Mouse (Mus musculus) heart, embryonic 16.5 days (tissue): ENCODE results near the gene Tln1. TPM values are rescaled to one million over a fixed set of nuclear protein-coding genes. Genes with fewer than 3 reads are reported as not detected.
"Not testable (repeated sequence)": the region's sequence is repeated elsewhere in the genome, so short reads cannot be mapped to it uniquely, and the experiment has no call there.

ENCODE experiments used
- ATAC-seq: fragments of 200-750 bp; cut with Nextera tagmentation; replicated peaks from 2 replicates; pipeline ENCODE4 v1.8.0; 2017; ENCODE audit warnings: moderate number of reproducible peaks; ENCODE audit not compliant: insufficient read depth, low FRiP score; ENCODE audit errors: extremely low read depth
- H3K27ac ChIP-seq: fragments of 300-500 bp; sonication (generic); 2 replicates; pipeline ENCODE4 v1.5.1; 2014; ENCODE audit warnings: mild to moderate bottlenecking, low read length, control low read depth, moderate library complexity
- H3K27me3 ChIP-seq: fragments of 300-500 bp; sonication (generic); 2 replicates; pipeline ENCODE4 v1.6.1; 2014; ENCODE audit warnings: low read length, mixed read lengths; ENCODE audit not compliant: control insufficient read depth, insufficient read depth
- H3K36me3 ChIP-seq: fragments of 300-500 bp; sonication (generic); 2 replicates; pipeline ENCODE4 v1.6.1; 2014; ENCODE audit not compliant: control insufficient read depth, insufficient read depth
- H3K4me1 ChIP-seq: fragments of 300-500 bp; sonication (generic); 2 replicates; pipeline ENCODE4 v1.6.1; 2014; ENCODE audit warnings: low read length, mixed read lengths; ENCODE audit not compliant: control insufficient read depth, insufficient read depth
- H3K4me2 ChIP-seq: fragments of 300-500 bp; sonication (generic); 2 replicates; pipeline ENCODE4 v1.6.1; 2014; ENCODE audit warnings: low read depth, mild to moderate bottlenecking, control low read depth, low read length
- H3K4me3 ChIP-seq: fragments of 300-500 bp; sonication (generic); 2 replicates; pipeline ENCODE4 v1.5.1; 2014; ENCODE audit warnings: mild to moderate bottlenecking, control low read depth, low read length
- H3K9ac ChIP-seq: fragments of 300-500 bp; sonication (generic); 2 replicates; pipeline ENCODE4 v1.6.1; 2014; ENCODE audit warnings: low read length, control low read depth
- H3K9me3 ChIP-seq: fragments of 300-500 bp; sonication (generic); replicated peaks from 2 replicates; pipeline ENCODE4 v1.6.1; 2016; ENCODE audit warnings: low read length; ENCODE audit not compliant: control insufficient read depth
- WGBS: fragments of 180-500 bp; shearing (Covaris S2); extraction: QIAGEN DNeasy Blood & Tissue Kit; methylation state at CpG from one replicate; pipeline ENCODE4 v1.1.7; 2014; 5-methylcytosine and 5-hydroxymethylcytosine counted together
- polyA plus RNA-seq: library from polyadenylated mRNA; unstranded; fragments of >200 nt; fragmentation: Nextera tagmentation; extraction: Ambion mirVana; gene quantifications from 2 replicates; pipeline ENCODE4 v1.2.1, GENCODE M21; 2015

The Tln1 gene
- polyA plus RNA-seq, 1 experiment from 2014 or later, result 68.7 TPM

GRCm38 (mm10) chr4:43558631-43559356 is 3.7 kb downstream of the Tln1 start:
- no peaks in the 10 kb centered on the region for H3K27me3 ChIP-seq
- peak overlapping the region; percentile 98 for H3K4me3 ChIP-seq
- ATAC-seq, result peak; percentile 39
- peak overlapping the region; percentile 100 for H3K27ac ChIP-seq
- H3K9ac ChIP-seq, result peak overlapping the region; percentile 100
- H3K9me3 ChIP-seq, result no peaks in the 10 kb centered on the region
- H3K4me2 ChIP-seq, result peak overlapping the region; percentile 93
- WGBS, result 10% methylated on average over 13 of the region's 13 CpGs
- peaks cover 28% of the 10 kb centered on the region for H3K36me3 ChIP-seq
- peaks cover 46% of the 10 kb centered on the region for H3K4me1 ChIP-seq

GRCm38 (mm10) chr4:43558028-43558630 is 4.4 kb downstream of the Tln1 start:
- ATAC-seq, result peak; percentile 25; the same call in 1 of the 2 replicates
- Histone ChIP-seq H3K9me3 (no peaks in the 10 kb centered on the region), H3K4me3 (peak overlapping the region; percentile 98), H3K4me2 (peak overlapping the region; percentile 93), H3K9ac (peak overlapping the region; percentile 100), H3K27ac (peak overlapping the region; percentile 100), H3K36me3 (peaks cover 34% of the 10 kb centered on the region), H3K4me1 (peaks cover 39% of the 10 kb centered on the region), H3K27me3 (no peaks in the 10 kb centered on the region)
- 4% methylated on average over 5 of the region's 5 CpGs for WGBS

GRCm38 (mm10) chr4:43555926-43556325 is 6.6 kb downstream of the Tln1 start:
- no peak for ATAC-seq
- 94% methylated on average over 7 of the region's 7 CpGs for WGBS
- peaks cover 38% of the 10 kb centered on the region for H3K4me1 ChIP-seq
- H3K9me3 ChIP-seq, result peaks cover 6% of the 10 kb centered on the region
- H3K36me3 ChIP-seq, result peaks cover 56% of the 10 kb centered on the region
- no peak overlapping the region for H3K9ac ChIP-seq
- H3K27me3 ChIP-seq, result no peaks in the 10 kb centered on the region
- H3K27ac ChIP-seq, result no peak overlapping the region
- no peak overlapping the region for H3K4me2 ChIP-seq
- no peak overlapping the region for H3K4me3 ChIP-seq

GRCm38 (mm10) chr4:43553891-43554290 is 8.6 kb downstream of the Tln1 start:
- H3K9ac ChIP-seq, result no peak overlapping the region
- no peak overlapping the region for H3K4me3 ChIP-seq
- H3K36me3 ChIP-seq, result peaks cover 76% of the 10 kb centered on the region
- peaks cover 18% of the 10 kb centered on the region for H3K4me1 ChIP-seq
- no peak for ATAC-seq
- no peaks in the 10 kb centered on the region for H3K27me3 ChIP-seq
- H3K27ac ChIP-seq, result no peak overlapping the region
- no peak overlapping the region for H3K4me2 ChIP-seq
- H3K9me3 ChIP-seq, result peaks cover 6% of the 10 kb centered on the region

GRCm38 (mm10) chr4:43552437-43552836 is 10.1 kb downstream of the Tln1 start:
- no peak overlapping the region for H3K4me2 ChIP-seq
- no peak overlapping the region for H3K9ac ChIP-seq
- peaks cover 6% of the 10 kb centered on the region for H3K9me3 ChIP-seq
- no peak for ATAC-seq
- H3K27me3 ChIP-seq, result no peaks in the 10 kb centered on the region
- H3K36me3 ChIP-seq, result peaks cover 86% of the 10 kb centered on the region
- H3K27ac ChIP-seq, result no peak overlapping the region
- peaks cover 4% of the 10 kb centered on the region for H3K4me1 ChIP-seq
- no peak overlapping the region for H3K4me3 ChIP-seq
- WGBS, result 99% methylated on average over 5 of the region's 5 CpGs

GRCm38 (mm10) chr4:43551854-43552253 is 10.6 kb downstream of the Tln1 start:
- not testable (repeated sequence) for H3K9me3 ChIP-seq, H3K4me2 ChIP-seq, H3K27ac ChIP-seq, H3K4me3 ChIP-seq, ATAC-seq, H3K4me1 ChIP-seq, H3K9ac ChIP-seq, H3K27me3 ChIP-seq
- WGBS, result 79% methylated on average over 6 of the region's 6 CpGs
- H3K36me3 ChIP-seq, result peaks cover 91% of the 10 kb centered on the region

- no peak for ATAC-seq
- H3K4me3 ChIP-seq, result no peak overlapping the region
- no peaks in the 10 kb centered on the region; the same call in 1 of the 2 replicates for H3K4me1 ChIP-seq
- no peak overlapping the region for H3K27ac ChIP-seq
- peaks cover 6% of the 10 kb centered on the region for H3K9me3 ChIP-seq
- 89% methylated on average over 12 of the region's 12 CpGs for WGBS
- H3K9ac ChIP-seq, result no peak overlapping the region
- H3K27me3 ChIP-seq, result no peaks in the 10 kb centered on the region
- H3K4me2 ChIP-seq, result no peak overlapping the region
- peaks cover 95% of the 10 kb centered on the region for H3K36me3 ChIP-seq
These were observed 13.4 kb downstream of the Tln1 start for GRCm38 (mm10) chr4:43549055-43549454.

- no peak for ATAC-seq
- H3K4me1 ChIP-seq, result no peaks in the 10 kb centered on the region; the same call in 1 of the 2 replicates
- peaks cover 2% of the 10 kb centered on the region for H3K9me3 ChIP-seq
- H3K27ac ChIP-seq, result no peak overlapping the region
- H3K9ac ChIP-seq, result no peak overlapping the region
- H3K4me2 ChIP-seq, result no peak overlapping the region
- WGBS, result 90% methylated on average over 8 of the region's 8 CpGs
- no peaks in the 10 kb centered on the region for H3K27me3 ChIP-seq
- H3K4me3 ChIP-seq, result no peak overlapping the region
- H3K36me3 ChIP-seq, result peaks cover 95% of the 10 kb centered on the region
These were observed 15.3 kb downstream of the Tln1 start for GRCm38 (mm10) chr4:43547160-43547559.

- H3K9me3 ChIP-seq, result no peaks in the 10 kb centered on the region
- H3K27ac ChIP-seq, result no peak overlapping the region
- peaks cover 95% of the 10 kb centered on the region for H3K36me3 ChIP-seq
- no peak overlapping the region for H3K4me3 ChIP-seq
- 81% methylated on average over 12 of the region's 12 CpGs for WGBS
- H3K27me3 ChIP-seq, result no peaks in the 10 kb centered on the region
- H3K4me1 ChIP-seq, result no peaks in the 10 kb centered on the region; the same call in 1 of the 2 replicates
- no peak overlapping the region for H3K9ac ChIP-seq
- no peak overlapping the region for H3K4me2 ChIP-seq
- ATAC-seq, result no peak
These were observed 16.0 kb downstream of the Tln1 start for GRCm38 (mm10) chr4:43546375-43547047.
